Mouse (Mus musculus) spleen, adult 12 weeks (tissue): ENCODE data around the gene Adam15.

ENCODE experiments used
- DNase-seq: peaks from one replicate; pipeline ENCODE4 v3.0.0; 2022; ENCODE audit warnings: low spot score

Adam15 gene

GRCm38 (mm10) chr3:89322131-89322500 is 27.7 kb downstream of the Adam15 start:
- no peak for DNase-seq

- no peak for DNase-seq
Observed at GRCm38 (mm10) chr3:89321183-89322130, 28.3 kb downstream of the Adam15 start.

- no peak for DNase-seq
Observed at GRCm38 (mm10) chr3:89320581-89321182, 29.1 kb downstream of the Adam15 start.

GRCm38 (mm10) chr3:89319591-89320350 is 30.0 kb downstream of the Adam15 start:
- no peak for DNase-seq

- no peak for DNase-seq
Observed at GRCm38 (mm10) chr3:89318971-89319590, 30.7 kb downstream of the Adam15 start.

GRCm38 (mm10) chr3:89318316-89318715 is 31.5 kb downstream of the Adam15 start:
- DNase-seq = no peak

GRCm38 (mm10) chr3:89317246-89317645 is 32.5 kb downstream of the Adam15 start:
- no peak for DNase-seq

GRCm38 (mm10) chr3:89316833-89317232 is 33.0 kb downstream of the Adam15 start:
- DNase-seq = peak; percentile 53

- no peak for DNase-seq
Observed at GRCm38 (mm10) chr3:89315930-89316831, 33.6 kb downstream of the Adam15 start.

GRCm38 (mm10) chr3:89315195-89315929 is 34.4 kb downstream of the Adam15 start:
- no peak for DNase-seq

GRCm38 (mm10) chr3:89314791-89315190 is 35.0 kb downstream of the Adam15 start:
- no peak for DNase-seq

- DNase-seq = no peak
Observed at GRCm38 (mm10) chr3:89314340-89314739, 35.5 kb downstream of the Adam15 start.

GRCm38 (mm10) chr3:89308089-89308488 is 41.7 kb downstream of the Adam15 start:
- DNase-seq = peak; percentile 31

- no peak for DNase-seq
Observed at GRCm38 (mm10) chr3:89305551-89306325, 44.1 kb downstream of the Adam15 start.

GRCm38 (mm10) chr3:89305105-89305504 is 44.7 kb downstream of the Adam15 start:
- DNase-seq = no peak

GRCm38 (mm10) chr3:89304440-89304839 is 45.4 kb downstream of the Adam15 start:
- DNase-seq = no peak

- no peak for DNase-seq
Observed at GRCm38 (mm10) chr3:89300514-89300913, 49.3 kb downstream of the Adam15 start.

- no peak for DNase-seq
Observed at GRCm38 (mm10) chr3:89300071-89300470, 49.7 kb downstream of the Adam15 start.

- DNase-seq = no peak
Observed at GRCm38 (mm10) chr3:89299499-89299898, 50.3 kb downstream of the Adam15 start.

- DNase-seq = no peak
Observed at GRCm38 (mm10) chr3:89298908-89299307, 50.9 kb downstream of the Adam15 start.
